Mouse (Mus musculus): Measurements from ENCODE around the gene Ssh1.

DNA sequence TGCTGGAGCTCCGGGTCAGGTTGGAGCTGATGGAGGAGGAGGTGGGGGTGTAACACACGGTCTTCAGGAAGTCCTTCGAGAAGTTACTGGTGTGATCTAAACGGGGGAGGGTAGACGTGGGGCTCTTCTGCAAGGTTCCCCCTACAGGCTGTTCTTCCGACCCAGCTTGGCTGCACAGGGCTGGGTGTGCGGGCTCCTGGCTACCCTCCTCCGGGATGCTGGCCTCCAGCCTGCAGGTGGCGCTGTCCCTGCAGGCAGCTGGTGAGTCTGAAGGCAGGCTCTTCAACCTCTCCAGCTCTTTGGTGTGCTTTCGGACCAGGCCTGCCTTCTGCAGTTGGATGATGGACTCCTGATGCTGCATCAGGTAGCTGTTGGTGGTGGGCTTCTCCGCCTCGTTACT, 51.1 kb downstream of the Ssh1 start:
- TF ChIP-seq GATA1 (IDR thresholded peaks at IDR 0.05; ENCODE audit: borderline replicate concordance, low read length) (no peak), FLI1 (IDR thresholded peaks at IDR 0.05; ENCODE audit: low read length) (no peak)

All from megakaryocyte, embryonic 14.5 days (primary cell).